Mouse (Mus musculus) ES-E14 (cell line): ENCODE results near the gene Trio.

ENCODE experiments used
- CHD2 ChIP-seq: IDR thresholded peaks from 2 replicates; pipeline ENCODE4 v1.6.1; 2014; ENCODE audit warnings: mild to moderate bottlenecking, low read depth, low read length, inconsistent platforms
- HCFC1 ChIP-seq: IDR thresholded peaks from 2 replicates; pipeline ENCODE4 v1.6.1; 2012; ENCODE audit warnings: low read length, inconsistent platforms, borderline replicate concordance; ENCODE audit not compliant: insufficient read depth
- ZC3H11A ChIP-seq: IDR thresholded peaks from 2 replicates; pipeline ENCODE4 v1.6.1; 2012; ENCODE audit warnings: low read depth, mild to moderate bottlenecking, inconsistent platforms, low read length, borderline replicate concordance
- ZNF384 ChIP-seq: IDR thresholded peaks from 2 replicates; pipeline ENCODE4 v1.6.1; 2012; ENCODE audit warnings: low read depth, low read length, inconsistent platforms

DNA sequence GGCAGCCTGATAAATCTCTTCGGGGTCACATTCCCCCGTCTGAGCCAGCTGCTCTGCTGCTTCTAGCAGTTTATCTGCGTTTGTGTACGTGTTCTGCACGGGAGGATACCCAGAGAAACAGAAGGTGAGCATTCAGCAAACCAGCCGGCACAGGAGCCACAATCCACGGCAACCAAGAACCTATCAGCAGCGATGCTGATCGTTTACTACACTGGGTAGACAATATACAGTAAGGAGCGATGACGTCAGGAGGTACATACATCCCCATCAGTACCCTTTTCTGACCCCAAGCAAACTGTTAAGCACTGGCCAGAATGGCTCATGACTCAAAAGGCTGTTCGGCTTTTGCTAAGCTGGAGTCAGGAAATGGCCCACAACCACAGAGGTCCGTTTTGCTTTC, 154.4 kb downstream of the Trio start:
- TF ChIP-seq ZC3H11A = no peak
- TF ChIP-seq HCFC1 = no peak
- TF ChIP-seq CHD2 = no peak
- TF ChIP-seq ZNF384 = no peak
